Mouse (Mus musculus) bone marrow, adult 2 months (tissue): Measurements from ENCODE around the gene Pdx1.

Source experiments
- CTCF ChIP-seq: fragments of 200-500 bp; IDR thresholded peaks from 2 replicates; pipeline ENCODE4 v1.5.1; 2011; ENCODE audit warnings: low read length, control low read depth; ENCODE audit not compliant: control insufficient read depth, insufficient read depth
- POLR2A ChIP-seq: fragments of 200-500 bp; IDR thresholded peaks from 2 replicates; pipeline ENCODE4 v1.6.1; 2011; ENCODE audit warnings: low read depth, mild to moderate bottlenecking, control low read depth, low read length, borderline replicate concordance; ENCODE audit not compliant: control insufficient read depth

- no peak for TF ChIP-seq CTCF
- TF ChIP-seq POLR2A = no peak
Observed at GRCm38 (mm10) chr5:147297249-147297648, 27.5 kb downstream of the Pdx1 start.
